ENCODE assay signal across 21 mouse cellular contexts in genomic region chr7:120942506-120942905, GRCm38 (mm10). TPM values are rescaled to one million over a fixed set of nuclear protein-coding genes. Genes with fewer than 3 reads are reported as not detected.
"Had no signal": no experiment of that assay in that cellular context is flagged by ENCODE, and none has a peak within 500 bp of the region (broad histone marks: within the 10 kb centered on the region; RNA-seq: fewer than 3 reads in every experiment).

No protein-coding gene starts in this region.

- H3K4me3 ChIP-seq: left cerebral cortex, adult 2 months; limb, embryonic 12.5 days; liver, embryonic 12.5 days; liver, embryonic 15.5 days; midbrain, embryonic 10.5 days; midbrain, embryonic 13.5 days; myocyte; neural tube, embryonic 13.5 days; stomach, embryonic 15.5 days had no signal

- H3K4me2 ChIP-seq: limb, embryonic 12.5 days; liver, embryonic 12.5 days; liver, embryonic 15.5 days; midbrain, embryonic 13.5 days; neural tube, embryonic 13.5 days; stomach, embryonic 15.5 days had no signal

- DNase-seq: layer of hippocampus, postnatal 36 days; liver; lung, adult 18-20 months; lung, postnatal 14 days; retina, postnatal 1 day; right cerebral cortex, postnatal 25 days; spleen, adult 18-20 months; thymus, postnatal 25 days had no signal

- H3K9ac ChIP-seq: limb, embryonic 12.5 days; liver, embryonic 12.5 days; liver, embryonic 15.5 days; midbrain, embryonic 13.5 days; neural tube, embryonic 13.5 days; stomach, embryonic 15.5 days had no signal

- ATAC-seq: intestine, postnatal 0 days; liver, embryonic 12.5 days; midbrain, embryonic 13.5 days; midbrain, embryonic 16.5 days had no signal

- H3K27me3 ChIP-seq: limb, embryonic 12.5 days; liver, embryonic 12.5 days; liver, embryonic 15.5 days; megakaryocyte, embryonic 14.5 days; midbrain, embryonic 13.5 days; neural tube, embryonic 13.5 days; stomach, embryonic 15.5 days had no signal

- H3K27ac ChIP-seq: left cerebral cortex, adult 2 months; liver, embryonic 12.5 days; liver, embryonic 15.5 days; macrophage; midbrain, embryonic 10.5 days; midbrain, embryonic 13.5 days; neural tube, embryonic 13.5 days; stomach, embryonic 15.5 days had no signal

- H3K4me1 ChIP-seq: limb, embryonic 12.5 days; liver, embryonic 12.5 days; liver, embryonic 15.5 days; midbrain, embryonic 10.5 days; midbrain, embryonic 13.5 days; neural tube, embryonic 13.5 days; stomach, embryonic 15.5 days had no signal

- H3K9me3 ChIP-seq: limb, embryonic 12.5 days; liver, embryonic 12.5 days; liver, embryonic 15.5 days; megakaryocyte, embryonic 14.5 days; midbrain, embryonic 10.5 days; midbrain, embryonic 13.5 days; neural tube, embryonic 13.5 days; stomach, embryonic 15.5 days had no signal

RNA-seq across cellular contexts. Expression of gene Mfsd13b, which starts 39.8 kb away (rescaled TPM):
- polyA plus RNA-seq: liver, embryonic 12.5 days; midbrain, embryonic 13.5 days had no signal
